Mouse (Mus musculus): ENCODE results near the gene Shisal2a. TPM values are rescaled to one million over a fixed set of nuclear protein-coding genes. Genes with fewer than 3 reads are reported as not detected.
"Not testable (repeated sequence)": the region's sequence is repeated elsewhere in the genome, so short reads cannot be mapped to it uniquely, and the experiment has no call there.

Gene Shisal2a
- polyA plus RNA-seq, 1 experiment from 2014 or later = 2.0 TPM

DNA sequence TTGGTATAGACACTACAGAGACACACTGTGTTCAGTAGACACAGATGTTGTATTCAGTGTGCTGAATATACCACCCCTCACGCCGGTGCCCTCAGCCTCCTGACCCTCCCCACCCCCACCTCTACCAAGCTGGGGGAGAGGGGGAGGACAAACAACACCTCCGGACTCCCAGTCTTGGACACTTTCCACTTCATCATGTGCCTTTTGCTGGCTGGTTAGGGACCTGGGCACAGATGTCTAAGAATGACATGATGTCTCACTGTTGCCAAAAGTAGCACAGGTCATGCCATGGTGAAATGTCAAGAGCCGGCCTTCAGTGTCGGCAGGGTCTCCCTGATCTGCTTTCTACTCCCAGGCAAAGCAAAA is 19.1 kb downstream of the Shisal2a start:
- 16% methylated on average over 5 of the region's 5 CpGs for WGBS
- Histone ChIP-seq H3K9me3 (ENCODE audit: control insufficient read depth, low read length) (no peaks in the 10 kb centered on the region), H3K27ac (ENCODE audit: low read depth, low read length) (peak overlapping the region; percentile 83), H3K27me3 (ENCODE audit: control insufficient read depth, insufficient read depth, low read length) (no peaks in the 10 kb centered on the region), H3K36me3 (ENCODE audit: control insufficient read depth, insufficient read depth, low read length) (no peaks in the 10 kb centered on the region), H3K4me3 (ENCODE audit: low read depth, low read length) (no peak overlapping the region), H3K4me1 (replicated peaks; ENCODE audit: control insufficient read depth, insufficient read depth, low read length) (peaks cover 16% of the 10 kb centered on the region), H3K9ac (ENCODE audit: low read depth, low read length) (no peak overlapping the region), H3K4me2 (replicated peaks; ENCODE audit: low read depth, low read length) (no peak overlapping the region)
- DNase-seq (ENCODE audit: low spot score) = no peak
- no peak for ATAC-seq (ENCODE audit: low FRiP score)

- peak overlapping the region; percentile 83 for H3K27ac ChIP-seq (ENCODE audit: low read depth, low read length)
Measured at GRCm38 (mm10) chr4:108363355-108364110, 19.6 kb downstream of the Shisal2a start.

GRCm38 (mm10) chr4:108362321-108363261 is 20.6 kb downstream of the Shisal2a start:
- Histone ChIP-seq H3K36me3 (ENCODE audit: control insufficient read depth, insufficient read depth, low read length) (no peaks in the 10 kb centered on the region), H3K4me3 (ENCODE audit: low read depth, low read length) (no peak overlapping the region), H3K27ac (ENCODE audit: low read depth, low read length) (peak overlapping the region; percentile 83), H3K9ac (ENCODE audit: low read depth, low read length) (peak overlapping the region; percentile 55), H3K27me3 (ENCODE audit: control insufficient read depth, insufficient read depth, low read length) (no peaks in the 10 kb centered on the region), H3K4me1 (replicated peaks; ENCODE audit: control insufficient read depth, insufficient read depth, low read length) (peaks cover 16% of the 10 kb centered on the region), H3K9me3 (ENCODE audit: control insufficient read depth, low read length) (no peaks in the 10 kb centered on the region), H3K4me2 (replicated peaks; ENCODE audit: low read depth, low read length) (peak overlapping the region; percentile 28)
- ATAC-seq (ENCODE audit: low FRiP score) (peak; percentile 62), DNase-seq (ENCODE audit: low spot score) (peak; percentile 78)
- 3% methylated on average over 18 of the region's 18 CpGs for WGBS

More at GRCm38 (mm10) chr4:108363355-108364110, 19.6 kb downstream of the Shisal2a start:
- peak; percentile 53 for DNase-seq (ENCODE audit: low spot score)
- Histone ChIP-seq H3K4me1 (replicated peaks; ENCODE audit: control insufficient read depth, insufficient read depth, low read length) (peaks cover 16% of the 10 kb centered on the region), H3K9me3 (ENCODE audit: control insufficient read depth, low read length) (no peaks in the 10 kb centered on the region), H3K4me3 (ENCODE audit: low read depth, low read length) (no peak overlapping the region), H3K9ac (ENCODE audit: low read depth, low read length) (peak overlapping the region; percentile 55), H3K4me2 (replicated peaks; ENCODE audit: low read depth, low read length) (peak overlapping the region; percentile 28; the same call in 1 of the 2 replicates), H3K27me3 (ENCODE audit: control insufficient read depth, insufficient read depth, low read length) (no peaks in the 10 kb centered on the region), H3K36me3 (ENCODE audit: control insufficient read depth, insufficient read depth, low read length) (no peaks in the 10 kb centered on the region)
- ATAC-seq (ENCODE audit: low FRiP score) = no peak; the same call in 1 of the 2 replicates
- 14% methylated on average over 7 of the region's 7 CpGs for WGBS

GRCm38 (mm10) chr4:108360136-108361055 is 22.8 kb downstream of the Shisal2a start:
- H3K4me3 ChIP-seq (ENCODE audit: low read depth, low read length) = no peak overlapping the region
- H3K4me2 ChIP-seq (replicated peaks; ENCODE audit: low read depth, low read length) = no peak overlapping the region
- DNase-seq (ENCODE audit: low spot score) (peak; percentile 96), ATAC-seq (ENCODE audit: low FRiP score) (peak; percentile 78)
- peaks cover 16% of the 10 kb centered on the region for H3K4me1 ChIP-seq (replicated peaks; ENCODE audit: control insufficient read depth, insufficient read depth, low read length)
- H3K27ac ChIP-seq (ENCODE audit: low read depth, low read length) = peak overlapping the region; percentile 87
- no peaks in the 10 kb centered on the region for H3K27me3 ChIP-seq (ENCODE audit: control insufficient read depth, insufficient read depth, low read length)
- no peaks in the 10 kb centered on the region for H3K9me3 ChIP-seq (ENCODE audit: control insufficient read depth, low read length)
- WGBS = 4% methylated on average over 28 of the region's 28 CpGs
- no peaks in the 10 kb centered on the region for H3K36me3 ChIP-seq (ENCODE audit: control insufficient read depth, insufficient read depth, low read length)
- peak overlapping the region; percentile 40; the same call in 1 of the 2 replicates for H3K9ac ChIP-seq (ENCODE audit: low read depth, low read length)

- 10% methylated on average over 4 of the region's 4 CpGs for WGBS
- peaks cover 9% of the 10 kb centered on the region for H3K4me1 ChIP-seq (replicated peaks; ENCODE audit: control insufficient read depth, insufficient read depth, low read length)
- no peak for ATAC-seq (ENCODE audit: low FRiP score)
Measured at GRCm38 (mm10) chr4:108358498-108358897, 24.7 kb downstream of the Shisal2a start.

GRCm38 (mm10) chr4:108357458-108357857 is 25.7 kb downstream of the Shisal2a start:
- peaks cover 3% of the 10 kb centered on the region; the same call in 1 of the 2 replicates for H3K4me1 ChIP-seq (replicated peaks; ENCODE audit: control insufficient read depth, insufficient read depth, low read length)
- H3K36me3 ChIP-seq (ENCODE audit: control insufficient read depth, insufficient read depth, low read length) = no peaks in the 10 kb centered on the region
- DNase-seq (ENCODE audit: low spot score) = no peak
- H3K27ac ChIP-seq (ENCODE audit: low read depth, low read length) = no peak overlapping the region
- no peaks in the 10 kb centered on the region for H3K9me3 ChIP-seq (ENCODE audit: control insufficient read depth, low read length)
- no peaks in the 10 kb centered on the region for H3K27me3 ChIP-seq (ENCODE audit: control insufficient read depth, insufficient read depth, low read length)
- no peak overlapping the region for H3K4me3 ChIP-seq (ENCODE audit: low read depth, low read length)
- WGBS = 94% methylated on average over 8 of the region's 8 CpGs
- no peak overlapping the region for H3K9ac ChIP-seq (ENCODE audit: low read depth, low read length)
- no peak for ATAC-seq (ENCODE audit: low FRiP score)
- no peak overlapping the region for H3K4me2 ChIP-seq (replicated peaks; ENCODE audit: low read depth, low read length)

More at GRCm38 (mm10) chr4:108358498-108358897, 24.7 kb downstream of the Shisal2a start:
- no peak overlapping the region for H3K4me3 ChIP-seq (ENCODE audit: low read depth, low read length)
- no peak for DNase-seq (ENCODE audit: low spot score)
- H3K27me3 ChIP-seq (ENCODE audit: control insufficient read depth, insufficient read depth, low read length) = no peaks in the 10 kb centered on the region
- H3K4me2 ChIP-seq (replicated peaks; ENCODE audit: low read depth, low read length) = no peak overlapping the region
- H3K36me3 ChIP-seq (ENCODE audit: control insufficient read depth, insufficient read depth, low read length) = no peaks in the 10 kb centered on the region
- H3K9me3 ChIP-seq (ENCODE audit: control insufficient read depth, low read length) = no peaks in the 10 kb centered on the region
- no peak overlapping the region for H3K9ac ChIP-seq (ENCODE audit: low read depth, low read length)
- H3K27ac ChIP-seq (ENCODE audit: low read depth, low read length) = 0 out of 2 replicates have a peak overlapping the region, but pooled peaks have one; percentile 39

- H3K4me1 ChIP-seq (replicated peaks; ENCODE audit: control insufficient read depth, insufficient read depth, low read length); H3K9me3 ChIP-seq (ENCODE audit: control insufficient read depth, low read length); H3K9ac ChIP-seq (ENCODE audit: low read depth, low read length); H3K4me2 ChIP-seq (replicated peaks; ENCODE audit: low read depth, low read length); H3K27me3 ChIP-seq (ENCODE audit: control insufficient read depth, insufficient read depth, low read length); H3K4me3 ChIP-seq (ENCODE audit: low read depth, low read length); DNase-seq (ENCODE audit: low spot score); H3K27ac ChIP-seq (ENCODE audit: low read depth, low read length); H3K36me3 ChIP-seq (ENCODE audit: control insufficient read depth, insufficient read depth, low read length); ATAC-seq (ENCODE audit: low FRiP score): not testable (repeated sequence)
Measured at GRCm38 (mm10) chr4:108353591-108353990, 29.6 kb downstream of the Shisal2a start.

DNA sequence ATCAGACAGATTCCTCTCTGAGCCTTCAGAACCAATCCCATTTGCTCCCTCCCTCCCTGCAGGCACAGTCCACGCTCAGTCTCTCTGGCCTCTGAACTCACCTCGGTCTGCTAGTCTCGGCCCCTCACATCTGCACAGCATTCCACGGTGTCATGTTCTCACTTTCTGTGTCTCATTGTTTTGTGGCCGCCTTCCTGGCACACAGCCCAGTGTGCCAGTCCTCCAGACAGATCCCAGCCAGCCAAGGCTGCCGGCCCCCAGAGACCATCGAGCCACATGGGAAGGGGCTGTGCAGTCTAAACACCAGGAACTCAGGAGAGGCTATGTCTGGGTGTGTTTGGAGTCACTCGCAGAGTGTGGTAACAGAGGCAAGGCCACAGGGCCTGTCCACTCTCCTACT is 32.3 kb downstream of the Shisal2a start:
- Histone ChIP-seq H3K4me3 (ENCODE audit: low read depth, low read length) (no peak overlapping the region), H3K4me2 (replicated peaks; ENCODE audit: low read depth, low read length) (no peak overlapping the region), H3K4me1 (replicated peaks; ENCODE audit: control insufficient read depth, insufficient read depth, low read length) (peaks cover 3% of the 10 kb centered on the region), H3K36me3 (ENCODE audit: control insufficient read depth, insufficient read depth, low read length) (no peaks in the 10 kb centered on the region), H3K27me3 (ENCODE audit: control insufficient read depth, insufficient read depth, low read length) (no peaks in the 10 kb centered on the region), H3K9me3 (ENCODE audit: control insufficient read depth, low read length) (no peaks in the 10 kb centered on the region), H3K9ac (ENCODE audit: low read depth, low read length) (peak overlapping the region; percentile 12; the same call in 1 of the 2 replicates), H3K27ac (ENCODE audit: low read depth, low read length) (peak overlapping the region; percentile 58)
- WGBS = 21% methylated on average over 8 of the region's 8 CpGs
- DNase-seq (ENCODE audit: low spot score) (peak; percentile 71), ATAC-seq (ENCODE audit: low FRiP score) (peak; percentile 80)
